Comparison of ENCODE assay signal across 7 mouse cellular contexts in the genomic region with DNA sequence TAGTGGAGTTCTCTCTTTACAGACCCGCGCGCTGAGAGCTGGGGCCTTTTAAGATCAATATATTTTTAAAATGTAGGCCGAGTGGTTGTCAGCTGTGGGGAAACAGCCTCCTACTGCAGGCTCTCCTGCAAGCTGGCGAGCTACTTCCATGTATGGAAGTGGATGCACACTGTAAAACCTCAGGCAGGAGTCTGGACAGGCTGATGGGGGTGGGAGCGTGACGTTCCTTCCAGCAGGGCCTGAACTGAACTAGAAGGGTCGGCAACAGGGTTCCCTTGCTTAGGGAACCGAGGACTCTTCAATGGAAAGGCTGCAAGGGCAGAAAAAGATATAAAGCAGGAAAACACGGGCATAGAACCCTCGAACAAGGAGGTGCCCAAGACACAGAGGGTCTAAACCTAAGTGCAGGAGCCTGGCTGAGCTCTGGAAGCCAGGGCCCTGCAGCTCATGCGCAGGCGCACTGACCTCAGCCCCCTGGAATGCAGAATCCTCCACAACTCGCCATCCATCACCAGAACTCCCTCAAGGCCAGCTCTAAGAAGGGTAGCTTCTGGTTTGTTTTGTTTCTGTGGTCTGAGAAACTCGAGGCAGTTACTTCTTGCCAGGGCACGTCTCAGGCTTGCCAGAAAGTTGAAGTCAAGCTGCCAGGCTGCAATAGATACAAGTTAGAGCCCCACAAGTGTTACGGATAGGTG. TPM values are rescaled to one million over a fixed set of nuclear protein-coding genes. Genes with fewer than 3 reads are reported as not detected.
A peak's percentile ranks its signal among the peaks of the same experiment; 100 is the strongest.
DNase-seq lines count a peak whose midpoint lies in the region; ATAC-seq and TF ChIP-seq lines count a peak whose summit lies in the region.

No protein-coding gene starts in this region.

- H3K4me3 ChIP-seq in embryonic facial prominence, embryonic 11.5 days (ENCODE audit: low read depth, low read length) = no peak overlapping the region
- no peak overlapping the region for H3K4me3 ChIP-seq in heart, postnatal 0 days (ENCODE audit: low read depth, low read length)
- H3K4me3 ChIP-seq in myocyte = no peak overlapping the region

- no peaks in the 10 kb centered on the region for H3K27me3 ChIP-seq in embryonic facial prominence, embryonic 11.5 days (ENCODE audit: control insufficient read depth, insufficient read depth, low read length)
- H3K27me3 ChIP-seq in heart, postnatal 0 days (ENCODE audit: control insufficient read depth, insufficient read depth, low read length) = no peaks in the 10 kb centered on the region
- H3K27me3 ChIP-seq in myocyte (ENCODE audit: control insufficient read depth, insufficient read depth, insufficient read length) = no peaks in the 10 kb centered on the region

- DNase-seq in adrenal gland, adult 18-20 months (ENCODE audit: low spot score in 2 of 2) = peak; percentile 65 to 69
- peak; percentile 77 for DNase-seq in embryonic facial prominence, embryonic 11.5 days (ENCODE audit: low spot score)
- DNase-seq in heart, postnatal 0 days (ENCODE audit: low spot score) = peak; percentile 75
- DNase-seq in kidney, postnatal 25 days = peak; percentile 77 to 83
- DNase-seq in cerebellum, adult 9-11 months = no peak
- DNase-seq in frontal cortex, postnatal 14 days (ENCODE audit: low spot score in 2 of 2) = no peak

- H3K79me2 ChIP-seq in myocyte (ENCODE audit: control insufficient read depth, insufficient read depth) = peaks cover 66% of the 10 kb centered on the region

- H3K9ac ChIP-seq in embryonic facial prominence, embryonic 11.5 days (replicated peaks; ENCODE audit: low read length) = 0 out of 2 replicates have a peak overlapping the region, but pooled peaks have one; percentile 14
- H3K9ac ChIP-seq in heart, postnatal 0 days (replicated peaks; ENCODE audit: low read depth, low read length) = no peak overlapping the region

- H3K4me1 ChIP-seq in embryonic facial prominence, embryonic 11.5 days (ENCODE audit: control insufficient read depth, insufficient read depth, low read length) = peaks cover 7% of the 10 kb centered on the region
- H3K4me1 ChIP-seq in heart, postnatal 0 days (ENCODE audit: control insufficient read depth, insufficient read depth) = peaks cover 28% of the 10 kb centered on the region

- no peaks in the 10 kb centered on the region for H3K36me3 ChIP-seq in embryonic facial prominence, embryonic 11.5 days (replicated peaks; ENCODE audit: control insufficient read depth, insufficient read depth, low read depth, low read length)
- H3K36me3 ChIP-seq in heart, postnatal 0 days (replicated peaks; ENCODE audit: control insufficient read depth, insufficient read depth, low read length) = no peaks in the 10 kb centered on the region
- H3K36me3 ChIP-seq in myocyte (ENCODE audit: control insufficient read depth, insufficient read depth) = no peaks in the 10 kb centered on the region

- no peak for TF ChIP-seq CTCF in heart, postnatal 0 days (IDR thresholded peaks at IDR 0.05; ENCODE audit: low read depth)

- WGBS in embryonic facial prominence, embryonic 11.5 days = 52% methylated on average over 17 of the region's 17 CpGs
- 17% methylated on average over 17 of the region's 17 CpGs for WGBS in heart, postnatal 0 days

- TF ChIP-seq EP300 in heart, postnatal 0 days (IDR thresholded peaks at IDR 0.05; ENCODE audit: low read depth) = no peak

- no peak for ATAC-seq in embryonic facial prominence, embryonic 11.5 days (replicated peaks; ENCODE audit: insufficient number of reproducible peaks, low FRiP score, low TSS enrichment, low read depth)
- peak; percentile 86 for ATAC-seq in heart, postnatal 0 days (ENCODE audit: insufficient read depth, low read depth)

- no peak for TF ChIP-seq POLR2A in myocyte (IDR thresholded peaks at IDR 0.05; ENCODE audit: insufficient read length, low read depth)

- H3K4me2 ChIP-seq in embryonic facial prominence, embryonic 11.5 days (ENCODE audit: low read depth, low read length) = no peak overlapping the region
- peak overlapping the region; percentile 26; the same call in 1 of the 2 replicates for H3K4me2 ChIP-seq in heart, postnatal 0 days (ENCODE audit: low read depth, low read length)
- H3K4me2 ChIP-seq in myocyte (ENCODE audit: low read depth) = peak overlapping the region; percentile 69

- H3ac ChIP-seq in myocyte (ENCODE audit: control insufficient read depth, insufficient read length) = no peak overlapping the region

- H3K9me3 ChIP-seq in embryonic facial prominence, embryonic 11.5 days (replicated peaks; ENCODE audit: control insufficient read depth, low read length) = no peaks in the 10 kb centered on the region
- no peaks in the 10 kb centered on the region for H3K9me3 ChIP-seq in heart, postnatal 0 days (replicated peaks; ENCODE audit: control insufficient read depth, low read length)

- peak overlapping the region; percentile 74 for H3K27ac ChIP-seq in embryonic facial prominence, embryonic 11.5 days (replicated peaks; ENCODE audit: low read depth, low read length)
- H3K27ac ChIP-seq in heart, postnatal 0 days (ENCODE audit: low read depth) = peak overlapping the region; percentile 89

TF ChIP-seq in myocyte, 11 proteins besides CTCF, POLR2A, EP300 and RAD21:
- TF ChIP-seq MAX (IDR thresholded peaks at IDR 0.05; ENCODE audit: low read depth) (no peak), E2F4 (IDR thresholded peaks at IDR 0.05; ENCODE audit: insufficient read depth) (no peak)

RNA-seq across cellular contexts. Expression of gene Nxn, which starts 24.3 kb away (rescaled TPM):
- 10 to 100 TPM; 20.4 to 34.1 TPM for total RNA-seq in adrenal gland, adult 18-20 months (2021)
- 40.0 and 41.8 TPM in 2 replicates for polyA plus RNA-seq in embryonic facial prominence, embryonic 11.5 days (2014; fragmentation: Nextera tagmentation; extraction: Ambion mirVana)
- 35.6 and 50.7 TPM in 2 replicates for total RNA-seq in heart, postnatal 0 days (2014; rRNA removed; ENCODE audit: low replicate concordance)
- polyA plus RNA-seq in heart, postnatal 0 days (2015; fragmentation: Nextera tagmentation; extraction: Ambion mirVana) = 10.6 TPM in 2 replicates
- 76.8 TPM for polyA plus RNA-seq in myocyte (2012; fragmentation: generic; extraction: Trizol)

RNA-seq across cellular contexts. Expression of gene Timm22, which starts 32.1 kb away (rescaled TPM):
- 10 to 100 TPM; 35.7 to 51.2 TPM for total RNA-seq in adrenal gland, adult 18-20 months (2021)
- polyA plus RNA-seq in embryonic facial prominence, embryonic 11.5 days (2014; fragmentation: Nextera tagmentation; extraction: Ambion mirVana) = 138 TPM in 2 replicates
- 20.1 and 42.8 TPM in 2 replicates for total RNA-seq in heart, postnatal 0 days (2014; rRNA removed; ENCODE audit: low replicate concordance)
- polyA plus RNA-seq in heart, postnatal 0 days (2015; fragmentation: Nextera tagmentation; extraction: Ambion mirVana) = 90.5 and 99.9 TPM in 2 replicates
- polyA plus RNA-seq in myocyte (2012; fragmentation: generic; extraction: Trizol) = 101 TPM

Comparison
In these comparisons a context has a peak if more than half of its experiments do, and no peak if none do; other contexts are left out.
1. DNase-seq: peak in adrenal gland, adult 18-20 months (2 of 2), embryonic facial prominence, embryonic 11.5 days (single experiment), heart, postnatal 0 days (single experiment) and kidney, postnatal 25 days (2 of 2); none in cerebellum, adult 9-11 months (single experiment) and frontal cortex, postnatal 14 days (0 of 2).